In genomic region chr4:76675726-76676125, GRCm38 (mm10) we compare ENCODE assay signal across 14 mouse cellular contexts.
"Had no signal": no experiment of that assay in that cellular context is flagged by ENCODE, and none has a peak within 500 bp of the region (broad histone marks: within the 10 kb centered on the region; RNA-seq: fewer than 3 reads in every experiment).

No protein-coding gene starts in this region.

- DNase-seq: gastrocnemius, postnatal 14 days; gastrocnemius, postnatal 36 days; heart, adult 11 months; heart, adult 2 months; heart, postnatal 14 days; heart, postnatal 36 days; kidney, adult 11 months; kidney, adult 2 months; kidney, adult 9 months; kidney, postnatal 14 days; kidney, postnatal 36 days; layer of hippocampus, adult 9-11 months; layer of hippocampus, postnatal 36 days; left cerebral cortex, postnatal 4 days had no signal
